In the genomic region with DNA sequence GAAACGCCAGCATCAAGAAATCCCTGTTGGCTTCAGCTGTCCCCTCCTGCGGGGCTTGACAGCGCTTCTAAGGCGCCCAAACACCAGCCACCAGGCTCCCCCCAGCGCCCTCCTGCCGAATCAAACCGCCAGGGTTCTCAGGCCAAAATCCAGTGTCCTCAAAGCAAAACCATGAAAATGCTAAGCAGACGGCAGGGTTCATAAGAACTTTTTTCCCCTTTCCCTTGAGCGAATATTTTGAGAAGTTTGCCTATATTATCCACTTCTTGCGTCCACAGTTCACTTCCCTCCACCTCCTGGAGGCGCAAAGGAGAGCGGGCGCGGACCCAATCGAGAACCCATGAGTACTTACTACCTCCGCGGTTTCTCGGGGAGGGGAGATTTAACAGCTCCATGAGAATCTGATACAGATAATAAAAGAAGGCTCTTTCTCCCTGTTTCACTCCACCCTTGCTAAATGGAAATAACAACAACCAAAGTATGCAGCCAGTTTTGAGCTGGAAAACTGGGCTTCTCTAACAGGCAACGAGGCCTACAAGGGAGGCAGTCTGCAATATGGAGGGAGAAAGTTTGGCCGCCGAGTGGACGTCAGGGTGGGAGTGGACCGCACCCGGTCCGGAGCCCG, we compare ENCODE assay signal across 8 mouse cellular contexts. TPM values are rescaled to one million over a fixed set of nuclear protein-coding genes. Genes with fewer than 3 reads are reported as not detected.
DNase-seq lines count a peak whose midpoint lies in the region; ATAC-seq and TF ChIP-seq lines count a peak whose summit lies in the region.

No protein-coding gene starts in this region.

- H3K4me2 ChIP-seq in intestine, postnatal 0 days (replicated peaks; ENCODE audit: low read depth), result peak overlapping the region; percentile 82
- peak overlapping the region; percentile 80 for H3K4me2 ChIP-seq in midbrain, embryonic 14.5 days (ENCODE audit: low read length)
- peak overlapping the region; percentile 77 for H3K4me2 ChIP-seq in stomach, postnatal 0 days (replicated peaks; ENCODE audit: low read depth)

- H3K36me3 ChIP-seq in intestine, postnatal 0 days (ENCODE audit: control insufficient read depth, insufficient read depth), result no peaks in the 10 kb centered on the region
- H3K36me3 ChIP-seq in midbrain, embryonic 14.5 days (ENCODE audit: control insufficient read depth, insufficient read depth, low read length), result no peaks in the 10 kb centered on the region
- H3K36me3 ChIP-seq in stomach, postnatal 0 days (ENCODE audit: control insufficient read depth, insufficient read depth, low read length), result no peaks in the 10 kb centered on the region

- ATAC-seq in intestine, postnatal 0 days, result no peak
- ATAC-seq in midbrain, embryonic 14.5 days (ENCODE audit: low FRiP score, low TSS enrichment), result no peak
- ATAC-seq in stomach, postnatal 0 days (ENCODE audit: low FRiP score, low TSS enrichment), result no peak

- WGBS in intestine, postnatal 0 days, result under 1% methylated on average over 26 of the region's 26 CpGs
- under 1% methylated on average over 26 of the region's 26 CpGs for WGBS in midbrain, embryonic 14.5 days
- 1% methylated on average over 26 of the region's 26 CpGs for WGBS in stomach, postnatal 0 days

- H3K27me3 ChIP-seq in intestine, postnatal 0 days (replicated peaks; ENCODE audit: control insufficient read depth, insufficient read depth, low read length), result no peaks in the 10 kb centered on the region
- H3K27me3 ChIP-seq in midbrain, embryonic 14.5 days (ENCODE audit: control insufficient read depth, insufficient read depth, low read length), result peaks cover 7% of the 10 kb centered on the region; the same call in 1 of the 2 replicates
- no peaks in the 10 kb centered on the region for H3K27me3 ChIP-seq in stomach, postnatal 0 days (ENCODE audit: control insufficient read depth, insufficient read depth, low read length)

- no peaks in the 10 kb centered on the region for H3K4me1 ChIP-seq in intestine, postnatal 0 days (replicated peaks; ENCODE audit: control insufficient read depth, insufficient read depth, low read length)
- H3K4me1 ChIP-seq in midbrain, embryonic 14.5 days (ENCODE audit: control insufficient read depth, insufficient read depth, low read length), result peaks cover 12% of the 10 kb centered on the region
- peaks cover 3% of the 10 kb centered on the region; the same call in 1 of the 2 replicates for H3K4me1 ChIP-seq in stomach, postnatal 0 days (replicated peaks; ENCODE audit: control insufficient read depth, insufficient read depth)

- peak overlapping the region; percentile 91 for H3K9ac ChIP-seq in intestine, postnatal 0 days (ENCODE audit: low read depth, low read length)
- H3K9ac ChIP-seq in midbrain, embryonic 14.5 days (replicated peaks; ENCODE audit: low read length), result peak overlapping the region; percentile 68; the same call in 1 of the 2 replicates
- peak overlapping the region; percentile 92 for H3K9ac ChIP-seq in stomach, postnatal 0 days (ENCODE audit: low read length)

- peak overlapping the region; percentile 97 for H3K27ac ChIP-seq in intestine, postnatal 0 days (ENCODE audit: low read depth, low read length)
- H3K27ac ChIP-seq in midbrain, embryonic 14.5 days (replicated peaks; ENCODE audit: low read depth, low read length), result peak overlapping the region; percentile 83; the same call in 1 of the 2 replicates
- peak overlapping the region; percentile 97 for H3K27ac ChIP-seq in stomach, postnatal 0 days (replicated peaks)

- TF ChIP-seq EP300 in stomach, postnatal 0 days (optimal IDR thresholded peaks at IDR 0.05), result no peak

- peak; percentile 64 for TF ChIP-seq CTCF in intestine, postnatal 0 days (IDR thresholded peaks at IDR 0.05; ENCODE audit: low read depth)
- peak; percentile 69 for TF ChIP-seq CTCF in stomach, postnatal 0 days (IDR thresholded peaks at IDR 0.05; ENCODE audit: low read depth)

- no peaks in the 10 kb centered on the region for H3K9me3 ChIP-seq in intestine, postnatal 0 days (ENCODE audit: control insufficient read depth)
- no peaks in the 10 kb centered on the region for H3K9me3 ChIP-seq in midbrain, embryonic 14.5 days (ENCODE audit: control insufficient read depth, low read length)
- no peaks in the 10 kb centered on the region for H3K9me3 ChIP-seq in stomach, postnatal 0 days (ENCODE audit: control insufficient read depth, low read length)

- DNase-seq in cerebellum, adult 9-10 months, result peak; percentile 25
- no peak for DNase-seq in cerebellum, adult 9-11 months
- DNase-seq in embryo, embryonic 10 days (ENCODE audit: low spot score), result peak; percentile 67
- peak; percentile 97 for DNase-seq in heart, adult 11 months
- peak; percentile 62 for DNase-seq in liver
- DNase-seq in midbrain, embryonic 14.5 days, result peak; percentile 62
- peak; percentile 72 for DNase-seq in stomach, postnatal 0 days (ENCODE audit: low spot score)

- H3K4me3 ChIP-seq in intestine, postnatal 0 days (ENCODE audit: low read depth, low read length), result peak overlapping the region; percentile 75
- peak overlapping the region; percentile 75 for H3K4me3 ChIP-seq in midbrain, embryonic 14.5 days (replicated peaks; ENCODE audit: low read depth, low read length)
- H3K4me3 ChIP-seq in stomach, postnatal 0 days (ENCODE audit: low read depth, low read length), result peak overlapping the region; percentile 85

RNA-seq across cellular contexts. Expression of gene Gab1, which starts 1.4 kb away (rescaled TPM):
- polyA plus RNA-seq in intestine, postnatal 0 days (2015; fragmentation: Nextera tagmentation; extraction: Ambion mirVana), result 8.9 and 9.1 TPM in 2 replicates
- 7.5 and 13.0 TPM in 2 replicates for polyA plus RNA-seq in midbrain, embryonic 14.5 days (2014; fragmentation: Nextera tagmentation; extraction: Ambion mirVana)
- 7.3 and 8.3 TPM in 2 replicates for polyA plus RNA-seq in stomach, postnatal 0 days (2015; fragmentation: Nextera tagmentation; extraction: Ambion mirVana)
